Mouse (Mus musculus): ENCODE data around the gene Ggt5.

GRCm38 (mm10) chr10:75573965-75574364 lies 15.2 kb upstream of the Ggt5 start:
- TF ChIP-seq TAL1 (IDR thresholded peaks at IDR 0.05; ENCODE audit: low read length) = no peak
- TF ChIP-seq GATA1 (IDR thresholded peaks at IDR 0.05; ENCODE audit: low read length) = no peak

All from erythroblast, embryonic 14.5 days (primary cell).